Mouse (Mus musculus) liver, postnatal 0 days (tissue): ENCODE measurements at regions not wholly inside any gene's neighbourhood (a gene's known extent, or its start where the extent isn't known, plus 50 kb on each side); places are given as distances from the start of the nearest gene placed in this dataset.

ENCODE experiments used
- CTCF ChIP-seq: sonication (generic); IDR thresholded peaks from 2 replicates; pipeline ENCODE4 v1.5.1; 2016; ENCODE audit warnings: antibody characterized with exemption, low read depth
- EP300 ChIP-seq: IDR thresholded peaks from 2 replicates; pipeline ENCODE4 v1.6.1; 2016; ENCODE audit warnings: antibody characterized with exemption, low read depth, mild to moderate bottlenecking

DNA sequence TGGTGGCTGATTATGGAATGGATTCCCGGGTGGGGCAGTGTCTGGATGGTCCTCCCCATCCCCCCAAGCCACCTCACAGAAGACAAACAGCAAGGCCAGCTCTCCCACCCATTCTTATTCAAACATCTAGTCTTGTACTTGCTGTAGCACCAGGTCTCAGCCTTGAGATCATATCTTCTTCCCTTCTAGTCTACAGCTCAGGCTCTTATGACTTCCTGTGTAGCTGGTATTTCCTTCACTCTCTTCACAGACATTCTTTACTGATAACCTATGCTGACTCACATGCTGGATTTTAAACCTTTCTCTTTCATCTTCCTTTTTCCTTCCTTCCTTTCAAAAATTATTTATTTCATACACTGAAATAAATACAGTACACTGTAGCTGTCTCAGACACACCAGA lies 406.8 kb downstream of the Plcl1 start:
- no peak for TF ChIP-seq CTCF
- no peak for TF ChIP-seq EP300
